Mouse (Mus musculus) forebrain, embryonic 15.5 days (tissue): ENCODE data around the gene Musk. TPM values are rescaled to one million over a fixed set of nuclear protein-coding genes. Genes with fewer than 3 reads are reported as not detected.

Experiments used
- ATAC-seq: fragments of 200-750 bp; cut with Nextera tagmentation; replicated peaks from 2 replicates; pipeline ENCODE4 v1.8.0; 2017; ENCODE audit warnings: mild to moderate bottlenecking, moderate TSS enrichment, moderate library complexity
- H3K27ac ChIP-seq: fragments of 300-500 bp; sonication (generic); replicated peaks from 2 replicates; pipeline ENCODE4 v1.5.1; 2015; ENCODE audit warnings: mild to moderate bottlenecking, inconsistent platforms
- H3K27me3 ChIP-seq: fragments of 300-500 bp; sonication (generic); 2 replicates; pipeline ENCODE4 v1.6.1; 2015; ENCODE audit warnings: inconsistent platforms
- H3K36me3 ChIP-seq: fragments of 300-500 bp; sonication (generic); 2 replicates; pipeline ENCODE4 v1.6.1; 2015; ENCODE audit warnings: mild to moderate bottlenecking, inconsistent platforms
- H3K4me1 ChIP-seq: fragments of 300-500 bp; sonication (generic); 2 replicates; pipeline ENCODE4 v1.6.1; 2015; ENCODE audit warnings: inconsistent platforms
- H3K4me2 ChIP-seq: fragments of 300-500 bp; sonication (generic); replicated peaks from 2 replicates; pipeline ENCODE4 v1.6.1; 2015; ENCODE audit warnings: mild to moderate bottlenecking, inconsistent platforms
- H3K4me3 ChIP-seq: fragments of 300-500 bp; sonication (generic); 2 replicates; pipeline ENCODE4 v1.5.1; 2015; ENCODE audit warnings: mild to moderate bottlenecking, inconsistent platforms
- H3K9ac ChIP-seq: fragments of 300-500 bp; sonication (generic); replicated peaks from 2 replicates; pipeline ENCODE4 v1.6.1; 2015; ENCODE audit warnings: mild to moderate bottlenecking, inconsistent platforms
- H3K9me3 ChIP-seq: fragments of 300-500 bp; sonication (generic); 2 replicates; pipeline ENCODE4 v1.6.1; 2016; ENCODE audit warnings: inconsistent platforms
- WGBS: fragments of 180-500 bp; shearing (Covaris S2); methylation state at CpG from one replicate; pipeline ENCODE4 v1.1.7; 2015; ENCODE audit warnings: mixed read lengths; 5-methylcytosine and 5-hydroxymethylcytosine counted together
- polyA plus RNA-seq: library from polyadenylated mRNA; unstranded; fragments of >200 nt; fragmentation: Nextera tagmentation; extraction: Ambion mirVana; gene quantifications from 2 replicates; pipeline ENCODE4 v1.2.1, GENCODE M21; 2015

The Musk gene
- polyA plus RNA-seq, 1 experiment from 2014 or later = 0.13 TPM

DNA sequence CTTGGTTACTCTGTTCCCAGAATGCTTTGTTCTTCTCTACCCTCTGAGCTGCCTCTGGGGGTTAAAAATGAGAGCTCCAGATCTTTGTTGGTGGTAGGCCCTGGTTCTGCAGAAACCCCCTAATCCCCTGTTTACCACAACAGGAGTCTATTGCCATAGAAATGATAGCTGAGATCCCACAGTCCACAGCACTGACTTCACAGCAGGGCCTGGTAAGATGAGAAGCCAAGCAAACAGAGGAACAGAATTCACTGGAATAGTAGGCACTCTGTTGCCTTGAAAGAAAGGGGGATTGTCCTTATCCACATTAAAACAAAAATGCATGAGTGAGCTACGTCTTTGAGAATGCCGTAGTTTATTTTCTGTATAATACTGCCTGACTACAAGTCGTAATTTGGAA lies 41.0 kb downstream of the Musk start:
- ATAC-seq = no peak
- under 1% methylated on average over 3 of the region's 3 CpGs for WGBS
- no peak overlapping the region for H3K9ac ChIP-seq
- H3K27ac ChIP-seq = no peak overlapping the region
- H3K27me3 ChIP-seq = no peaks in the 10 kb centered on the region
- no peaks in the 10 kb centered on the region for H3K36me3 ChIP-seq
- no peaks in the 10 kb centered on the region for H3K4me1 ChIP-seq
- H3K4me2 ChIP-seq = no peak overlapping the region
- no peaks in the 10 kb centered on the region for H3K9me3 ChIP-seq
- no peak overlapping the region for H3K4me3 ChIP-seq

GRCm38 (mm10) chr4:58328231-58328630 lies 42.5 kb downstream of the Musk start:
- ATAC-seq = no peak
- Histone ChIP-seq H3K27ac (no peak overlapping the region), H3K27me3 (no peaks in the 10 kb centered on the region), H3K9ac (no peak overlapping the region), H3K4me1 (no peaks in the 10 kb centered on the region), H3K4me2 (no peak overlapping the region), H3K36me3 (no peaks in the 10 kb centered on the region), H3K4me3 (no peak overlapping the region), H3K9me3 (no peaks in the 10 kb centered on the region)
- 85% methylated on average over 4 of the region's 4 CpGs for WGBS

DNA sequence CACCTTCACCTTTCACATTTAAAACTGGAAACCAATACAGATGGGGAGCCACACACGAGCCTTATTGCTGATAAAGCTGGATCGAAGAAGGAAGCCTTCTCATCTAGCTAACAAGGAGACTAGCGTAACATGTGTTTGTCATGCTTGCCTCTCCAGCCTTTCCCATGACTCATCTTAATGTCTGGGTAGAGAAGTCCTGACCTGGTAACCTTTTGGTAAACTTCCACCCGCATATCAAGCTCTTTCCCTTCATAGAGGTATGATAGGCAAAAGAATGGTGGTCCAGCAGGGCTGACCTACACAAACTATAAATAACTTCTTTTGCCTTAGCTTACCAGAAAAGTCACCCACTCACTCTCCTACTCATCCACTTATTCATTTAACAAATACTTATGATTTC lies 44.3 kb downstream of the Musk start:
- ATAC-seq = no peak
- Histone ChIP-seq H3K36me3 (no peaks in the 10 kb centered on the region), H3K4me2 (no peak overlapping the region), H3K27ac (no peak overlapping the region), H3K4me1 (no peaks in the 10 kb centered on the region), H3K9me3 (no peaks in the 10 kb centered on the region), H3K4me3 (no peak overlapping the region), H3K27me3 (no peaks in the 10 kb centered on the region), H3K9ac (no peak overlapping the region)
- WGBS = 93% methylated on average over 4 of the region's 4 CpGs

GRCm38 (mm10) chr4:58330864-58331638 lies 45.3 kb downstream of the Musk start:
- Histone ChIP-seq H3K4me3 (no peak overlapping the region), H3K36me3 (no peaks in the 10 kb centered on the region), H3K9me3 (no peaks in the 10 kb centered on the region), H3K4me2 (no peak overlapping the region), H3K27ac (no peak overlapping the region), H3K27me3 (no peaks in the 10 kb centered on the region), H3K9ac (no peak overlapping the region), H3K4me1 (no peaks in the 10 kb centered on the region)
- WGBS = 93% methylated on average over 10 of the region's 10 CpGs
- ATAC-seq = no peak

- WGBS = 51% methylated on average over 3 of the region's 3 CpGs
- no peak overlapping the region for H3K27ac ChIP-seq
- H3K9me3 ChIP-seq = no peaks in the 10 kb centered on the region
- no peaks in the 10 kb centered on the region for H3K4me1 ChIP-seq
- no peak overlapping the region for H3K4me2 ChIP-seq
- no peak overlapping the region for H3K4me3 ChIP-seq
- H3K36me3 ChIP-seq = no peaks in the 10 kb centered on the region
- ATAC-seq = no peak
- no peaks in the 10 kb centered on the region for H3K27me3 ChIP-seq
- H3K9ac ChIP-seq = no peak overlapping the region
Measured at GRCm38 (mm10) chr4:58332394-58332793, 46.6 kb downstream of the Musk start.

- no peaks in the 10 kb centered on the region for H3K9me3 ChIP-seq
- H3K27me3 ChIP-seq = no peaks in the 10 kb centered on the region
- H3K4me2 ChIP-seq = no peak overlapping the region
- H3K4me1 ChIP-seq = no peaks in the 10 kb centered on the region
- no peak overlapping the region for H3K27ac ChIP-seq
- ATAC-seq = no peak
- no peak overlapping the region for H3K9ac ChIP-seq
- 82% methylated on average over 2 of the region's 2 CpGs for WGBS
- H3K36me3 ChIP-seq = no peaks in the 10 kb centered on the region
- no peak overlapping the region for H3K4me3 ChIP-seq
Measured at GRCm38 (mm10) chr4:58336227-58336626, 50.5 kb downstream of the Musk start.

DNA sequence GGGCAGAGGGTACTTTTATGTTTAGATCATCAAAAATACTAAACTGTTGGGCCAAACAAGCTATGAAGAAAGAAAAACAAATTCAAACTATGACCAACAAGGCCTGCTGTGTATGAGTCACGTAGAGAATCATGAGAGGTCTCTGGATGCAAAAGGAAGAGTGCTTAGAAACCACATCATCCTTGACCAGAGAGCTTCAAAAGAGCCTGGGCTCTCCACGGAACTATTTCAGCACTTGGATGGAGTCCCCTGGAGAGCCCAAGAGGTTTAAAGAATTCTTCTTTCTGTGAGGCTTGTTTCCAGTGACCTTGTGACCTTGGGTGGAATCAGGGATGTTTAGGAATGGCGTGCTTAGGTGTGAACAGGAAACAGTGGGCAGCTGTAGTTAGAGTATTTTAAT lies 53.5 kb downstream of the Musk start:
- Histone ChIP-seq H3K9me3 (no peaks in the 10 kb centered on the region), H3K4me2 (no peak overlapping the region), H3K27ac (no peak overlapping the region), H3K27me3 (no peaks in the 10 kb centered on the region), H3K4me3 (no peak overlapping the region), H3K36me3 (no peaks in the 10 kb centered on the region), H3K4me1 (no peaks in the 10 kb centered on the region), H3K9ac (no peak overlapping the region)
- no peak for ATAC-seq
- 50% methylated on average over 3 of the region's 3 CpGs for WGBS

DNA sequence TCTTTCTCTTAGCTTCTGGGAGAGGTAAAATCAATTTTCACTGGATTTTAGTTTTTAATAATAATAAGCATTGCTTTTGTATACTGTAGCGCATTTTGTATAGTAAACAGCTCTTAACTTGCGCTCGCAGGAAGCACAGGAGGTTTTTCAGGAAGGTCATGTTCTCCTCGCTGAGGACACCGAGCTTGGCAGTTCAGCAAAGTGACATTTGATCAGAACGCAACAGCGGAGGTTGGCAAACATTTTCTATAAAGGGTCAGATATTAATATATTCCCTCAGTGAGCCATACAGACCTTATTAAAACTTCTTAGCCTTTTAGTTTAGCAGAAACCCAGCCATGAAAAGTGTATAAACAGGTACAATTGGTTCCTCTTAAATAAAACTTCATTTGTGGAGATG lies 64.4 kb downstream of the Musk start:
- Histone ChIP-seq H3K27ac (no peak overlapping the region), H3K27me3 (no peaks in the 10 kb centered on the region), H3K4me2 (no peak overlapping the region), H3K9me3 (no peaks in the 10 kb centered on the region), H3K4me3 (no peak overlapping the region), H3K36me3 (no peaks in the 10 kb centered on the region), H3K4me1 (no peaks in the 10 kb centered on the region), H3K9ac (no peak overlapping the region)
- WGBS = 96% methylated on average over 7 of the region's 7 CpGs
- no peak for ATAC-seq

- WGBS = 76% methylated on average over 10 of the region's 10 CpGs
- H3K27me3 ChIP-seq = no peaks in the 10 kb centered on the region
Measured at GRCm38 (mm10) chr4:58351165-58351564, 65.4 kb downstream of the Musk start.

GRCm38 (mm10) chr4:58351590-58351989 lies 65.8 kb downstream of the Musk start:
- no peak for ATAC-seq
- no peaks in the 10 kb centered on the region for H3K9me3 ChIP-seq
- H3K36me3 ChIP-seq = no peaks in the 10 kb centered on the region
- H3K4me1 ChIP-seq = no peaks in the 10 kb centered on the region
- H3K27ac ChIP-seq = no peak overlapping the region
- WGBS = 83% methylated on average over 5 of the region's 5 CpGs
- no peaks in the 10 kb centered on the region for H3K27me3 ChIP-seq
- H3K4me3 ChIP-seq = no peak overlapping the region
- H3K9ac ChIP-seq = no peak overlapping the region
- H3K4me2 ChIP-seq = no peak overlapping the region

More at GRCm38 (mm10) chr4:58351165-58351564, 65.4 kb downstream of the Musk start:
- Histone ChIP-seq H3K9me3 (no peaks in the 10 kb centered on the region), H3K36me3 (no peaks in the 10 kb centered on the region), H3K4me1 (no peaks in the 10 kb centered on the region), H3K4me3 (no peak overlapping the region), H3K27ac (no peak overlapping the region), H3K4me2 (no peak overlapping the region), H3K9ac (no peak overlapping the region)
- ATAC-seq = no peak

GRCm38 (mm10) chr4:58358996-58359395 lies 73.2 kb downstream of the Musk start:
- ATAC-seq = no peak
- no peak overlapping the region for H3K9ac ChIP-seq
- no peaks in the 10 kb centered on the region for H3K27me3 ChIP-seq
- H3K4me3 ChIP-seq = no peak overlapping the region
- H3K36me3 ChIP-seq = no peaks in the 10 kb centered on the region
- H3K27ac ChIP-seq = no peak overlapping the region
- no peak overlapping the region for H3K4me2 ChIP-seq
- no peaks in the 10 kb centered on the region for H3K4me1 ChIP-seq
- WGBS = 92% methylated on average over 4 of the region's 4 CpGs
- H3K9me3 ChIP-seq = no peaks in the 10 kb centered on the region

DNA sequence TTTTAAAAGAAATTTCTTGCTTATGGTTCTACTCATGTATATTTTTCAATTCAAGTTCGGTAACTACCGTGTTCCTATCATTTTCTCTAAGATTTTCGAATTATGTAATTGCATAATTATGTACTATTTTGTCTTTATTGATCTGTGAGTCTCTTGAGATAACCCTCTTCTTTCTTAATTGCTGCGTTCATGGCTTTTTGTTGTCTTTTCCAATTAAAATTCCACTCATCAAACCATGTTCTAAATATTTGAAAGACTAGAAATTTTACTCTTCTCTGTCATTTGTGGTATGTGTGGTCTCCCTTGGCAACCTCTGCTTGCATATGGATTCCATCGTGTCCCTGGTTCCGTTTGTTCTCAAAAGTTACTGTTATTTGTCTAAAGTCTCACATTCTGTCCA lies 79.6 kb downstream of the Musk start:
- Histone ChIP-seq H3K36me3 (no peaks in the 10 kb centered on the region), H3K4me1 (no peaks in the 10 kb centered on the region), H3K9me3 (no peaks in the 10 kb centered on the region), H3K4me3 (no peak overlapping the region), H3K4me2 (no peak overlapping the region), H3K9ac (no peak overlapping the region), H3K27me3 (no peaks in the 10 kb centered on the region), H3K27ac (no peak overlapping the region)
- WGBS = 81% methylated on average over 6 of the region's 6 CpGs
- ATAC-seq = no peak

DNA sequence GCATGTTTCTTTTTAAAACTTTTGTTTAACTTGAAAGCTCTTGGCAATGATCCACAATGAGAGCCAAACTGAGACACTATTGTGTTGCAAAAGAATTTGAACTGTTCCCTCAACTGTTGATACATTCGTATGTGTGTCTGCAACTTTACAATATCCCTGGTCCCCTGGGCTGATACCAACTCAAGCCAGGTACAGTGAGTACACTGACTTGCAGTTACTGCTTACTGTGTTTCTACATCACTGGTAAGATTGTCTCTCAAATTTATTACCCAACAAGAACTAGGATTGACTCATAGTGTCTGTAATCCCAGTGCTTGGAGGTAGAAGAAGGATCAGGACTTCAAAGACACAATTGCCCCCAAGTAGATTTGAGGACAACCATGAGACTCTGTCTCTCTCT lies 85.3 kb downstream of the Musk start:
- 81% methylated on average over 1 of the region's 1 CpGs for WGBS
- Histone ChIP-seq H3K9ac (no peak overlapping the region), H3K4me1 (no peaks in the 10 kb centered on the region), H3K27ac (no peak overlapping the region), H3K4me2 (no peak overlapping the region), H3K4me3 (no peak overlapping the region), H3K36me3 (no peaks in the 10 kb centered on the region), H3K9me3 (no peaks in the 10 kb centered on the region), H3K27me3 (no peaks in the 10 kb centered on the region)
- ATAC-seq = no peak
